Mouse (Mus musculus): ENCODE measurements around the gene Pcbp3. TPM values are rescaled to one million over a fixed set of nuclear protein-coding genes. Genes with fewer than 3 reads are reported as not detected.
"Not testable (repeated sequence)": the region's sequence is repeated elsewhere in the genome, so short reads cannot be mapped to it uniquely, and the experiment has no call there.

Gene Pcbp3
- total RNA-seq (2021), result 1 to 10 TPM; 1.9 to 3.2 TPM
- long read RNA-seq, experiment 1, partial matches to known transcripts, result 0 of 2 reads
- long read RNA-seq, experiment 1, other reads (novel, unspliced or antisense), result 2 of 2 reads
- long read RNA-seq, experiment 2, partial matches to known transcripts, result 0 of 1 reads
- long read RNA-seq, experiment 2, other reads (novel, unspliced or antisense), result 1 of 1 reads

DNA sequence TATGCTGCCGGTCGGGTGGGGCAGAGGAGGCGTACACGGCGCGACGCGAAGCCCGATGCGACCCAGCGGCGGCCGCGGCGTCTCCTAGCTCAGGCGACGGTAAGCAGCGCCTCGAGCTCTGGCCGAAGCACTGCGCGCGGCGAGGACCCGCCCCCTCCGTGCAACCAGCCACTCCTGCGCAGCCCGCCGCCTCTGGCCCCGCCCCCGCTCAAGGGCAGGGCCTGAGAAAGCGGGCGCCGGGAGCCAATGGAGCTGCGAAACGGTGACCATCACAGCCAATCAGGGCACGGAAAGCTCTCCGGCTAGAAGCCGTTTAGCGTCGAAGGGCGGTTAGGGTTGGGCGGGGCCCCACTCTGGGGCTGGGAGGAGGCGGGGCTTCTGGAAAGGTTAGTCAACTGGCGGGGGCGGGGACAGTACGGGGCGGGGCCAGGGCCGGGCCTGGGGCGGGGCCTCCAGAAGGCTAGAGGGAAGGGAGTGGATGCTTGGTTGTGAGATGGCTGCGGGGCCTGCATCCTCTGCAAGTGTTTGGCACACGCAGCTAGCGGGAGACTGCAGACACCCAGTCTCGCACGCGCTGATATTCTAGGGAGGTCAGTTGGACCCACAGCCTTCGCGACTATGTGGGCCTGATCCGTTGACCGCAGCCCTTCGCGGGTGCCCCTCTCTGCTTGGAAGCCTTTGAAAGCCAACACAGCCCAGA, at the start of gene Pcbp3:
Pcbp3 (minus strand) TSS at position 98 of the 700 bp plus-strand sequence.
- DNase-seq, result peak; percentile 99

DNA sequence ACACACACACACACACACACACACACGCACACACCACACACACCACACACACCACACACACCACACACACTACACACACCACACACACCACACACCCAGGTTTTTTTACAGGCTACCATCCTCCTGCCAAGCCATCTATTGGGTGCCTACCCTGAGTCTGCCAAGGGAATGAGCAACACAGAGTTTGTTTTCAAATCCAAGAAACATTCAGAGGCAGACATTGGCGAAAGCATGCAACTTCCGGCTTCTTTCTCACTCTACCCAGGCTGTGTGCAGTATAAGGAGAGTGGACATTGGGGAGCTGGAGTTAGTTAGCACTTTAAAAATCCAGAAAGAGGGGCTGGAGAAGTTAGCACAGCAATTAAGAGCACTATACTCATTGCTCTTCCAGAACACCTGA, 47.0 kb upstream of the Pcbp3 start:
- DNase-seq, result no peak

DNA sequence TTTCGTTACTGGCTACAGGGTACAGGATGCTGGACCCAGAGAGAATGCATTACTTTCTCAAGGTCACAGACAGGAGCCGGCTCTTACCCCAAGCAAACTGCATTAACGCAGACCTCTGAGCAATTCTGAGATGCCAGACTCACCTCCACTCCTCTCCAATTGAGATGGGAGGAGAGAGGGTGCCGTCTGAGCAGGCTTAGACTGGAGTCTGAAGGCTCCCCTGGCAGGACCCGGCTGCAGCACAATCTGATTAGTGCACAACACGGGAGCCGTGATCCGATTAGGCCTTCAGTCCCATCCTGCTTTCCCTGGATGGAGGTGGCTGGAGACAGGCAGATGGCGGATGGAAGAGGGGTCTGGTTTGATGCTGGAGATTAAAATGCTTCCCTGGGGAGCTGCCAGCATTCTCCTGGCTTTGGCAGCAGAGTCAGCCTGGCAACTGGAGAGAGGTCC, 46.4 kb upstream of the Pcbp3 start:
- DNase-seq, result peak; percentile 18

DNA sequence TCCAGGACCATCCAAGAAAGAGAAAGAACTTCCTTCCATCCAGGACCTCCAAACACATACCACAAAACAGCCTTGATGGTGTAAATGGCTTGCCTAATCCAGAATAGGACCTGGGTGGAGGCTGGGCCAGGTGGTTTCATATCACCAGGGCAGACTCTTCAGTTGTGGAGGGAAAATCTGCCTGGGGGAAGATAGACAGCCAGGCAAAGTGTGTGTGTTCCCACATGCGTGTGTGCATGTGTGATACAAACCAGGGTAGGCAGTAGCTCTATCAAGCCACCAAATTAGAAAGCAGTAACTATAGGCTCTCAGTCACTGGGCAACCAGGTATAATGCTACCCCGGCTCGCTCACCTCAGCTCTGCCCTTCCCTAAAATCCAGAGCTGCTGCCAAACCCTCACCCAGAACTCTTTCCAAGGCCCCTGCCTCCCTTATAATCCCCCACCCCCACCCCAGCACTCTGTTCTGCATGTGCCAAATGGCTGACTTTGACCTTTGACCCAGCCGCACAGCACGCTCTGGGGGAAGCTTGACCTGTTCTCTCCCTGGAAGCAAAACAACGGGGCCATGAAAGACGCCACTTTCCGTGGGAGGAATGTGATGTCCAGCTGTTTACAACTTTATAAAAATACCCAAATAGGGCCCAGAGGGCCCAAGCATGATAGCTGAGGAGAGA, 45.9 kb upstream of the Pcbp3 start:
- DNase-seq, result no peak

DNA sequence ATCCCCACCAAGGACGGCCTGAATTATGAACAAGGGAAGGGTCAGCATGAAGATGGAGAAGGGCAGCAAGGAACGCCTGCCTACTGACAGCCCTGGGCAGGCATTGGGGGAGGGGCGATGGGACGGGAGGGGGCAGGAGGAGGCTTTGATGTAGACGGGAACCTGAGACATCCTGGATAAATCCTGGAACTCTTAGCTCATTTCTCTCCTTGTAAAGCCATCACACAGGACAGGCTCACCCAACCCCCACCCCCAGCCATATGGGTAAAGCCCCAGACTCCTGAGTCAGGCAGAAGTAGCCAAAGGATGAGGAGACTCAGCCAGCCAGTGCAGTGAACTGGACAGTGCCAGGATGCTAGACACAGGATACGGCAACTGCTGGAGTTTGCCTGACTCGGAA, 43.2 kb upstream of the Pcbp3 start:
- no peak for DNase-seq

DNA sequence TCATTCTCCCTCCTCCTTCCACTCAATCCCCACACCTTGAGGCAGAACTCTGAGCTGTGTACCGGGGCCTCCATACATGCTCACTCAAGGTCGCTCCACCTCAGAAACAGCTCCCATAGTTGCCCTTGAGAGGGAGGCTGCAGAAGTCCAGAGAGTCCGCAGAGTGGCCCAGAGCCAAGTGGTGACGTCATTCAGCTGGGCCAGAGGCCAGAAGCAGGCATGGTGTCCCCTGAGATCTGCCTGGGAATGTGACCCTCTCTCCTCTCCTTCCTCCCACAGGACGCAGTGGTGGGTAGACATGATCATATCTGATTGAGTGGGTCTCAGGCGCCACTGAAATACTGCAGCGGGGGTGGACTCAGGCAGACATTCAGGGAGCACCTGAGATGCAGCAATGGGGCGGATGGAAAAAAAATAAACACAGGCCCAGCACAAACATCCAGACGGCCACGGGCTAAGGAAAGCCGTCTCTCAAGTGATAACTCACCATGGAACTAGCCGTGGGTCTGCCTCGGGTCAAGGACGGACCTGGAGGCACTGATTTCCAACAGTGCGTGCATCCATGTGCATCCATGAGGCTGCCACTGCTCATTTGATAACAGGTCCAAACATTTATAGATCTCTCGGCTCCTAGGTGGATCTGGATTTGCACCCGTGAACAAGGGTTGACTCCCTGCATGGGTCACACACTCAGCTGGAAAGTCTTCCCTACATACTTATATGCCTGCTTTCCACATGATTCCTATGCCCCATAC, 36.2 kb upstream of the Pcbp3 start:
- peak; percentile 34 for DNase-seq

DNA sequence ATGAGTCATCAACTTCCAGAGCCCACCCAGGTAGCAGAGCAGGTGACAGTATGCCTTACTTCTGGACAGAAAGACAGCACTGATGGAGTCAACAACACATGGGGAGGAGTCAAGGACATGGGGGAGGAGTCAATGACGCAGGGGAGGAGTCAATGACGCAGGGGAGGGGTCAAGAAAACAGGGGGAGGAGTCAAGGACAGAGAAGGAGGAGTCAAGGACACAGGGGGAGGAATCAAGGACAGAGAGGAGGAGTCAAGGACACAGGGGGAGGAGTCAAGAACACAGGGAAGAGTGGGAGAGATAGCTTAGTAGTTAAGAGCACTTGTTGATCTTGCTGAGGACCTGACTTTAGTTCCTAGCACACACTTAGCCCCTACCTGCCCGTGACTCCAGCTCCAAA, 30.8 kb upstream of the Pcbp3 start:
- DNase-seq, result no peak

DNA sequence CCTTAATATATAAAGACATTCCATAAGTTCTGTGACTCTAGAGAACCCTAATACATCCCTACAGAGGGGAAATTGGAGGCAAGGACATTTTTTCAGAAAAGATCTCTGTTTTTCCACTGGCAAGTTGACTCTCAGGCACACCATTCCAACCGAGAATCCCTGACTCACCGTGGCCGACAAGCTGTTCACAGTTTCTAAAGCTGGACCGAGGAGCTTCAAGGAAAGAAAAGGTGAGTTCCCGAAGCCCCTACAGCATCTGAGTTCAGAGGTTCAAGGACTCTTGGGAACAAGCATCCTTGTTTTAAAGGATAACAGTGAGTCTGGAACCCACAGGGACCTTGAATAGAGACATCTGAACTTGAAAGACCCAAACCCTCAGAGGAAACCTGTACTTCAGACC, 26.9 kb upstream of the Pcbp3 start:
- DNase-seq, result no peak

DNA sequence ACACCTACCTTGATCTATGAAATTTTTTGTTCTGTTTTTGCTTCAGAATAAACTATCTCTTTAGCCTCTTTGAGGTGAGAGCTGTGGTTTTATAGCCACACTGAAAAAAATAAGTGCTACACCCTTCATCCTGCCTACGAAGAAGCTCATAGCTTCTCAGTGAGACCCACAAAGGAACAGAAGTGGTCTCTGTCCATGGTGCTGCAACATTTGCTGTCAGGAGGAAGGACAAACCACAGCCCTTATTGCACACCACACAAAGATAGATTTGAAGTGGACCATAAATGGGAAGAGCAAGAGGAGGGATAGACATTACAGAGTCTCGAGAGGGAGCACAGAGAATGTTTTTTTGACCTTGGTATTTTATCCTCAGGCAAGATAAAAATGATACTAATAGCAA, 16.4 kb upstream of the Pcbp3 start:
- DNase-seq, result no peak

DNA sequence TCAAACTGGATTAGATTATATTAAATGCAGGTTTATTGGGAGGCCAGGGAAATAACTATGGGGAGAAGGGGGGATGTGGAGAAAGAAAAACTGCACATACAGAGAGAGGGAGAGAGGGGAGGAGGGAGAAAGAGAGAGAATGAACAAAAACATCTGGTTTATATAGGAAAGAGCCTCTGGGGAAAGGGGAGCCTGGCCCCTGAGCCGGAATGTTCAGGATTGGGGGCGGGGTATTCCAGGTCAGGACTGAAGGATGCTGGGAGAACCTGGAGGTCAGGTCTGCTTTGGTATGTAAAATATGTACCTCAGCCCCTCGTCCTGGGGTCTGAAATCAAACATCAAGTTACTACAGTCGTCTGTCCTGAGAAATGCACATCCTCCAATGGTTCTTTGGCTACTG, 15.0 kb upstream of the Pcbp3 start:
- no peak for DNase-seq

DNA sequence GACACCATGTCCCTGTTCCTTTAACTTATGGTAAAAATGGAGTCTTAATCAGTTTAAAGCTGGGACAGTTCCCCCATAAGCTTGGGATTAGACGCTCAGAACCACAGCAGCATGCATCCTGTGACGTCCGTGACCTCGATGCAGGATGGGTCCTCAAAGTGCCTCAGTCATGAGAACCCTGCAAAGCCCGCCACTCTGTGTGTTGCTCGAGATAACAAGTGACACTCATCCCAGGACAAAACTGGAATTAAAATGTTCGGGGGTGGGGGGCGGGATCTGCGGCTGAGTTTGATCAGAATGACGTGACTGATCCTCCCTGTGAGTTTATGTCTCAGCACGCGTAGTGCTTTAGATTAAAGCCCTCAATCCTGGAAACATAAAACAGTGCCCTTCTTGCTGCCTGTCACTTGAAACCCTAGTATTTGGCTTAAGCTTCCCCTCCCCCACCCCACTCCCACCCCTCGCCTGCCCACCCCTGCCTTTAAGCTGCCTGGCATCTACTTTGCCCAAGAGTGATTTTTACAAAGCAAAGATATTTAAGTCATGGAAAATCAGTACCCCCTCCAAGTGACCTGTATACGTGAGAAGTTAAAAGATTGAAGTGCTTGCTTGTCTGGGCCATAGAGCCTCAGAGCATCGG, 12.2 kb upstream of the Pcbp3 start:
- no peak for DNase-seq

DNA sequence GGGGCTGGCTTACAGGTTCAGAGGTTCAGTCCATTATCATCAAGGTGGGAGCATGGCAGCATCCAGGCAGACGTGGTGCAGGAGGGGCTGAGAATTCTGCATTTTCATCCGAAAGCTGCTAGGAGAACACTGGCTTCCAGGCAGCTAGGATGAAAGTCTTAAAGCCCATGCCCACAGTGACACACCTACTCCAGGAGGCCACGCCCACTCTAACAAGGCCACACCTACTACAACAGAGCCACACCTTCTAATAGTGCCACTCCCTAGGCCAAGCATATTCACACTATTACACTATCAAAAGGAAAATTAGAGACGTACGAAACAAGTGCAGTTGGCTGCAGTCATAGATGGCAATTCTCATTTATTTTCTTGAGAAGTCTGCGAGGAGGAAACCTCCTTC, 10.6 kb upstream of the Pcbp3 start:
- DNase-seq, result not testable (repeated sequence)

DNA sequence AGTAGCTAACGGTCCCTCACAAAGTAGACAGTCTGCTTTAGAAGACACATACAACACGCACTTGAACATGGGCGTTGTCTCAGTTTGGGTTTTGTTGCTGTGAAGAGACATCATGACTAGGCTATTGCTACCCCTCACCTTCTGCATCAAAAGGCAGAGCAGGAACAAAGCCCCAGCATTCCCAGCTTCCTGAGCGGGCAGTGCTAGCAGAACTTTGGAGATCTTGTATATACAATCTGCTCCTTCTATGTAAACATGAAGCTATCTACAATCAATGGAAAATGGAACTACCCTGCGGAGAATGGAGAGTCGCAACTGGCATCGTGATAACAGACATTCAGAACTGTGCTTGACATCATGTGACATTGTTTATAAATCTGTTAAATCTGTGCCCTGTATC, 9.3 kb upstream of the Pcbp3 start:
- DNase-seq, result no peak

DNA sequence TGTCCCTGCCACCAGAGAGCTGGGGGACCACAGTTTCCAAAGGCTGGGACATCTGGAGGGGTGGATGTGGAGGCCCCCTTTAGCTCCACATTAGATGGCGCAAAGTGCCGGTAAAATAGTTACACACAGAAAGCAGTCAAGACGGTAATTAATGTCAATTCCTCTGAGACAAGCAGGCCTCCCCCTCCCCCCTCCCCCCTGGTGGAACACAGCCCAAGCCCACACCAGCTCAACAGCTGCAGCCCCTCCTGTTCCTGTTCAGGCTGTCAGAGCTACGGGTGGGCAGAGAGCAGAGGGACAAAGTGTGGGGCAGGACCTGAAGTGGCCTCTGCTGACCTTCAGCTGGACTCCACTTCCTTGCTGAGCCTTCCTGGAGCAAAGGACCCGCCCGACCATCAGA, 2.7 kb upstream of the Pcbp3 start:
- DNase-seq, result no peak

DNA sequence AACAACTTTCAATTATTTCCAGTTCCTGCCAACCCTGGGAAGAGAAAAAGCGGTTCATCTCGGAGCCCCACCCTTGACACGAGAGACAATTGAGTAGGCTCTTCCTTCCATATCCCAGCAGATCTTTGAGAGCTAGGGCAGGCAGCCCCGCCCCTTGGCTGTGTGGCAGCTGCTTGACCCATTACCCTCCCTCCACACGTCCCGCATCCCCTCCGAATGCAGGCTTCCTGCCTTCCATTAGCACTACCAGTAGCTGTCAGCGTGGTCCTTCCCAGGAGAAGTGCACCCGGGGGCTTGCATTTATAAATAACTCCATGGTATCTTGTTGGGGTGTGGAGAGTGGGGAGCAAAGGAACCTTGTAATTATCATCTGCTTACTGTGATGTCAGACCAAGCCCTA, 2.3 kb upstream of the Pcbp3 start:
- peak; percentile 18 for DNase-seq

DNA sequence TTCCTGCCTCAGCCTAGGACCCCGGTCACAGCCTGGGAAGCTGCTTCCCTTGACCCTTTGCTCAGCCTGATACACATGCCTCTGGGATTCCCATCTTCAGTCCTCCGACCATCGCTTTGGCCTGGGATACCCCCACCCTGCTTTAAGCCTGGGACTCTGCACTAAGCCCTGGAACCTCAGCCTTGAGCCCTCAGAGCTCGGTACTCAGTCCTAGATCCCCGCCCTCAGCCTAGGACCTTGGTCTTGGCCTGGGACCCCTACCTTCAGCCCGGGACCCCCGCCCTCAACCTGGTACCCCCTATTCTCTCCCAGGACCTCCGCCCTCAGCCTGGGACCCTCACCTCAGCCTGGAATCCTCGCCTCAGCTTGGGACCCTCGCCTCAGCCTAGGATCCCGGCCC, 531 bp downstream of the Pcbp3 start:
- no peak for DNase-seq

DNA sequence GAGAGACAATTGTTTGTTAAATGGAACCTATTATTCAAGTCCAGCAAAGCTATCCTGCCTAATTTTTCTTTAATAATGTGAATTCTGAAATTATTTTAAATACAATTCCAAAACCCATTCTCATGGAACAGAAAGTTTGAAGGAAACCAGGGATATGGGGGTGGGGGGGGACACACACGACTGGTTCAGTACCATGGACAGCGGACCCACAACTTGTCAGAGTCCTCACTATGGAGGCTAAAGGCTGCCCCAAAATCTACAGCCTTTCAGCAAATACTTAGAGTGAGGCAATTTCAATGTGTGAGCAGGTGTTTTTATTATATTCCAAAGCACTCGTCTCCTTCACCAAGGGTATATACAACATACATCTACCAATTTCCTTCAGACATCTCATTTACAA, 3.5 kb downstream of the Pcbp3 start:
- no peak for DNase-seq

DNA sequence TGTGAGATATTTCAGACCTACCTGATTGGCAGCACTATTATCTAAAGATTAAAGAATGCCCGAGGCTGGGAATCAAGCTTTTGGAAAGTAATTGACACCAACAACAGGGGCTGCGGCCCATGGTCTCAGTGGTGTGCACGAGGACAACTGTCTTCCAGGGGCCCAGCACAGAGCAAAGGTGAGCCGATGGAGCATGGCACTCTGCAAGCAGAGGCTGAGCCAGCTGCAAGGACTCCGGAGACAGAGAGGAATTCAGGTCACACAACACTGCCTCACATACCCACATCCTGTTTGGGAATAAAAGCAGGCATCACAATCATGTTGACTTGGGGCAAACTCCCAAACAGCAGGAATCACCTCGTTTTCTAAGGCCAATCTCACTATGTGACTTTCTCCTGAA, 5.5 kb downstream of the Pcbp3 start:
- DNase-seq, result no peak

DNA sequence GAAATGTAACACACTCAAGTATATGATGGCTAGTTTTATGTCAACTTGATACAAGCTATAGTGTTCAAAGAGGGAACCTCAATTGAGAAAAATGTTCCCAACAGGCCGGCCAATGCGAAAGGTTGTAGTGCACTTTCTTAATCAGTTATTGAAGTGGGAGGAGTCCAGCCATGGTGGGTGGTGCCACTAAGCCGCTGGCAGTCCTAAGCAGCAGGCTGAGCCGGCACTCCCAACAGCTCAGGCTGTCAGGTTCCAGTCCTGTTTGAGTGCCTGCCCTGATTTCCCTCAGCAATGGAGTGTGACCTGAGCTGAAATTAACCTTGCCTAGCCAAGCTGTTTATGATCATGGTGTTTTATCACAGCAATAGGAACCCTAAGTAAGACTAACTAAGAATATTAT, 20.6 kb downstream of the Pcbp3 start:
- no peak for DNase-seq

DNA sequence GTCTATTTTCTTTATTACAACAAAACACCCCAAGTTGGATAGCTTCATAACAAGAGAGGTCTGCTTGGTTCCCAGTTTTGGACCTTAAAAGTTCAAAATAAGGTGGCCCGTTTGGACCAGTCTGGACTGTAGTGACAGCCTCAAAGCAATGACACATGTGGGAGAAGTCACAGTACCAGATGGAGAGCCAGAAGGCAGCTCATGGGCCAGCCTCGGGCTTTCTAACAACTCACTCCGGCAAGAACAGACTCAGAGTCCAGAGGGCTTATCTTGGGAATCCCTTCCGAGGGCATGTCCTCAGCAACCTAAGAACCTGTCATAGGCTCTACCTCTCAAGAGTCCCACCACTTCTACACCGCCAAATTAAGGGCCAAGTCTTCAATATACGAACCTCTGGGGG, 24.9 kb downstream of the Pcbp3 start:
- no peak for DNase-seq

DNA sequence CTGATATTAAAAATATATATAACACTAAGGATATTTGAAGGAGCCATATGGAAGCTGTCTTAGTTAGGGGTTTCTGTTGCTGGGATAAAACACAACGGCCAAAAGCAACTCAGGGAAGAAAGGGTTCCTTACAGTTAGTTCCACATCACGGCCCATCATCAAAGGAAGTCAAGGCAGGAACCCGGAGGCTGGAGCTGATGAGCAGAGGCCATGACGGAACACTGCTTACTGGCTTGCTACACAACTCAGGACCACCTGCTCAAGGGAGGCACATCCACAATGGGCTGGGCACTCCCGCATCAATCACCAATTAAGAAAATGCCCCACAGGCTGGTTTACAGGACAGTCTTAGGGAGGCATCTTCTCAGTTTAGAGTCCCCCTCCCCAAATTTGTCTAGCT, 26.9 kb downstream of the Pcbp3 start:
- no peak for DNase-seq

DNA sequence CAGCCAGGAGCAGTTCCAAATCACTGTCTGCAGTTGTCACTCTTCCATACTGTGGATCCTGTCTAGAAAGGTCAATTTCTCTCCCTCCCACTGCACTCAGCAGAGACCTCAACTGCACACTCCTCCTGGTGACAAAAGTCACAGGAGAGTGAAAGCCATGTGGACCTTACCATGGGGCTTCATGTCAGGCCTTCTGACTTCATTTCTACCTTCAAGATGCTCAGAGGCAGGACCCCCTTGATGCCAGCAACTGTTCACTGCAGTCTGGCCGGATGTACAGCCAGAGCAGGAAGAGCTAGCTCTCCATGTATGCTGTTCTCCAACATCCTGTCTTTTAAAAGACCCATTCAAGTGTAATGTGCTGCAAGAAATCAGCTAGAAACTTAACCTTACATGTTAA, 29.9 kb downstream of the Pcbp3 start:
- DNase-seq, result no peak

DNA sequence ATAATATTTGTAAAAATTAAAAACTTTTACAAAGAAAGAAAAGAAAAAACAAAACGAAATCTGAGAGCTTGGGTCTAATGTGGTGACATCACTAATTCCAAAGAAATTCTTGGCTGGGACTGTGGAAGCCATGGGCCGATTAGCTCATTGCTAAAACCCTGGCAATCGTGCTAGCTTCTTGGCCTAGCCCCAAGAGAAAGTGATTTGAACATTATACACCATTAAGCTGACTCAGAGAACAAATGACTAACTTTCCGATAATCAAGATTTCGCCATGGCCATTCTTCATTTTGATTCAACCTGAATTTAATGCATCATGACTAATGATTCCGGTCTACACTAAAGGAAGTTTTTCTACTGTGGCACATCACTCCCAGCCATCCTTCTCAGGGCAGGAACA, 30.6 kb downstream of the Pcbp3 start:
- peak; percentile 46 for DNase-seq
